Mouse (Mus musculus) liver, adult 2 months (tissue): Measurements from ENCODE around the gene Mettl25.

Source experiments
- CTCF ChIP-seq: fragments of 200-500 bp; IDR thresholded peaks from 2 replicates; pipeline ENCODE4 v1.5.1; 2011; ENCODE audit warnings: low read depth, low read length, control low read depth
- POLR2A ChIP-seq: fragments of 200-500 bp; IDR thresholded peaks from 2 replicates; pipeline ENCODE4 v1.6.1; 2011; ENCODE audit warnings: low read length, control low read depth; ENCODE audit not compliant: insufficient read depth; ENCODE audit errors: extremely low read depth

DNA sequence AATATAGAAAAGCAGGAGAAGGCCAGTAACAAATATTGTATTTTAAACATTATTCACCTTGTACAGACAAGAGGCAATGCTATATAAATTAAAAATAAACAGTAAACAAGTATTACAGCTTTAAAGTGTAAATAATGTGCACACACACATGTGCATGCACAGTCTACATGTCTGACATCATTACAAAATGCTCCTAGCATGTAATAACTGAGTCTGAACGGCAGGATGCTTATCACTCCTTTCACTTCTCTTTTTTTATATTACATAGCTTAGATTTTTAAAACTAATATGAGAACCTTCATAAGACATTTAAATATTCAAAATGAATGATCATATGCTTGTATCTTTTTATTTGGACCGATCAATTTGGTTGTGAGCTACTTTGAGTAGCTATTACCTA, 77.2 kb downstream of the Mettl25 start:
- TF ChIP-seq CTCF (no peak), POLR2A (no peak)
